Mouse (Mus musculus): Measurements from ENCODE around the gene Cckbr.
"Not testable (repeated sequence)": the region's sequence is repeated elsewhere in the genome, so short reads cannot be mapped to it uniquely, and the experiment has no call there.

DNA sequence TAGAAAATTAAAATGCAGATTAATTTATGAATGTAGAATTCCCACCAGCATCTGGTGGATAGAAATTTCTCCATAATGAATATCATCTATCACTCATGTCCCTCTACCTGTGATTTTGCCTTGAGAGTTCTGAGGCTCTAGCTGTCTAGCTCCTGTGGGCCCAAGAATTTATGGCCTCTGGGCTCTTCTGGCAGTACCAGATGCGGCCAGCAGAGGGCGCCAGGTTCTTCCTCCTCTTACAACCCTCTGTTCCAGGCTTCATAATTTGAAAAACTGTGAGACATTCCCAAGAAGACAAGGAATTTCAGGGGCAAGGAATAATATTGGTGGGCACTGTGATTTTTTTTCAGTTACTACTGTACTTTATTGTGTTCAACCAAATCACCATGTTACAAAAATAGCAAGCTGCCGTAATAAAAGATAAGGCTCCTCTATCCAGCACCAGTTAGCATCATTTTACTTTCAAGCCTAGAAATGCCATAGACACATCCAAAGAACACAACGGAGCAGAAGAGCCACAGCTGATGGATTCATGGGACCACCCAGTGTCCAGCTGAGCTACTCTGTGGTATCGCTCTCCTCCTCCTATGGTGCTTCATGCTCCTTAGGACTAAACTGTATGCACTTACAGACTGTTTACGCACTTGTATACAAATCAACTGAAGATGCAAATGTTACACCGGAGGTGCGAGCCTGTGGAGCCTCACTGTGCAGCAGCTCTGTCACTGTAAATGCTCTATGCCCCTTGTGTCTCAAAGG is 13.5 kb upstream of the Cckbr start:
- not testable (repeated sequence) for TF ChIP-seq TCF12 (IDR thresholded peaks at IDR 0.05; ENCODE audit: insufficient read depth, poor library complexity, severe bottlenecking); POLR2A (IDR thresholded peaks at IDR 0.05; ENCODE audit: insufficient read length, low read depth)
